Mouse (Mus musculus) kidney, postnatal 14 days (tissue): ENCODE results near the gene Rbmxl2.

Source experiments
- DNase-seq: peaks from one replicate; pipeline ENCODE4 v3.0.0; 2022; ENCODE audit warnings: mixed read lengths

Gene Rbmxl2

GRCm38 (mm10) chr7:107209204-107209860 lies at the start of gene Rbmxl2:
Gene Rbmxl2, plus strand, starts transcription at chr7:107209445.
- DNase-seq: no peak

DNA sequence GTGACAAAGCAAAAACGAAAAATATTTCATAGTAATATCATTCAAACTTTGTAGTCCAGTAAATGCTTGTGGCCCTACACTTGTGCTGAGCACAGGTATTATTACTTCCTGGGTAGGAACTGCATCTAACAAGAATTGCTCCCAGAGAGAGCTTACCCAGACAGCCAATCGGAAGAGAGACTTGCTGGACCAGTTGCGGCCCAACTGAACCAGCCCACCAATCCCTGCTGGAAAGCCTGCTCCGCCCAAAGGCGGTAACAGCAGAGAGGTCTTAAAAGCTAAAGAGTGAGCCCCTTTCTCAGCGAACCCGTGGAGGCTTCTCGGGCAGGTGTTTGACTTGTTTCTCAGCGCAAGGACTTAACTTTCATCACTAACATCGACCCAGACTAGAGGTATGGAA lies 42.6 kb upstream of the Rbmxl2 start, which contains the start of gene Nlrp14:
TSS of gene Nlrp14 (plus strand) at position 301 of the 400 bp plus-strand sequence.
- DNase-seq: no peak

GRCm38 (mm10) chr7:107180406-107180805 lies 28.8 kb upstream of the Rbmxl2 start:
- DNase-seq: no peak

DNA sequence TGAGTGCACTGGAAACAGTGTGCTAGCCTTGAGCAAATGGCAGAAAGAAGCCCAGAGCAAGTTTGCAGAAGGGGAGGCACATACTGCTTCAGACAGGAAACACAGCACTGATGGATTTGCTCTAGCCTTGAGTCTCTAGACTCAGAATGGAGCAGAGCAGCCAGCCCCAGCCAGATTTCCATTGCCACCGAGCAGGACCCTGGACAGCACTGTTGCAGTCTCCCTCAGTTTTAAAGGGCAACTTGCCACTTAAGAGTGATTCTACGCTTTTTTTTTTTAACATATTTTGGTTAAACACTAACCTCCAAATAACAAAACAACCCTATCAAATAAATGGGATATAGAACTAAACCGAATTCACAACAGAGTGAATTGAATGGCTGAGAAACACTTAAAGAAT lies 7.4 kb upstream of the Rbmxl2 start:
- peak; percentile 11 for DNase-seq

DNA sequence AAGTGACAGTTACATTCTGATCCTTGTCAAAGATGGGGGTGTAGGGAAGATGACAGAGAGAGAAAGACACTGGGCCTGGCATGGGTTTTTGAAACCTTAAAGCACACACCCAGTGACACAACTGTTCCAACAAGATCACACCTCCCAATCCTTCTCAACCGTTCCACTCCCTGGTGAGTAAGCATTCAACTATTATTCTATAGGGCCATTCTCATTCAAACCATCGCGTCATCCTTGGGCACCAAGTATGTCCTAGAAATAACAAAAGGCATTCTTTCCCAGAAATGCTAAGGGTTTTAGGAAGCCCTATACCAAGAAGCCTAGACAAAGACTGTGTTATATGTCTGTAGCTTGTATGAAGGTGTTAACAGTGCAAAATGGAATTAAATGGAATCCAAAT lies 1.4 kb upstream of the Rbmxl2 start:
- no peak for DNase-seq

- DNase-seq: peak; percentile 28
Observed at GRCm38 (mm10) chr7:107210126-107210576, 906 bp downstream of the Rbmxl2 start.

DNA sequence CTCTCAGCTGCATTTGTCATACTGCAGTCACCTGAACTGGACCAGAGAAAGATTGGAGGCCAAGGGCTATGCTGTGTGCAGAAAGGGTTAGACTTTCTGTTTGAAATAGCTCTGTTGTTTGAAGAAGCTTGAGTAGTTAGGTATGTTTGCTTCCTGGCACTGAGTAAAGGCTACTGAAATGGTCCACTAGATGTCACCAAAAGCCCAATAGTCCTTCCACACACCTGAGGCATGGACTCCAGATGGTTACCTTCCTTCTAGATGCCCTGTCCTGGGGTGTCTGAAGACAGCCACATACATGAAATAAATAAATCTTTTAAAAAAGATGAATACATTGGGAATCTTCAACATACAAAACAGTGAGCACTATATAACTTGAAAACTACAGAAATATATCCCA lies 6.5 kb downstream of the Rbmxl2 start:
- DNase-seq: peak; percentile 7

GRCm38 (mm10) chr7:107216845-107217244 lies 7.6 kb downstream of the Rbmxl2 start:
- DNase-seq: no peak

GRCm38 (mm10) chr7:107236854-107237253 lies 27.6 kb downstream of the Rbmxl2 start:
- DNase-seq: no peak

DNA sequence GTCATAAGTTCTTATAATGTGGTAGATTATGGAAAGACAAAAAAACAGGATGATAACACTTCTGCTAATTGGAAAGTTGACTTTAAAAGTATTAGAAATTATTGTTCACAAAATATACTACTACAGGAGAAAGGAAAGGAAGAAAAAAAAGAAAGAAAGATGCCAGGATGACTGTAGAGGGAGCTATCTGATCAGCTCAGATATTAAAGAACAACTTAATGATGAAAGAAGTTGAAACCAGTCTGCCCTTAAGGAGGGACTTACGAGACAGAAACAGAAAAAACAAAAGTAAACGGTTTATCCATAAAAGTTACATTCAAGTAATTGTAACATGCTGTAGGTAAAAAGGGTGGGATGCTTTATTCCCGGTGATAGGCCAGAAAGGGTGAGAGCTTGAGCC lies 28.3 kb downstream of the Rbmxl2 start:
- no peak for DNase-seq

DNA sequence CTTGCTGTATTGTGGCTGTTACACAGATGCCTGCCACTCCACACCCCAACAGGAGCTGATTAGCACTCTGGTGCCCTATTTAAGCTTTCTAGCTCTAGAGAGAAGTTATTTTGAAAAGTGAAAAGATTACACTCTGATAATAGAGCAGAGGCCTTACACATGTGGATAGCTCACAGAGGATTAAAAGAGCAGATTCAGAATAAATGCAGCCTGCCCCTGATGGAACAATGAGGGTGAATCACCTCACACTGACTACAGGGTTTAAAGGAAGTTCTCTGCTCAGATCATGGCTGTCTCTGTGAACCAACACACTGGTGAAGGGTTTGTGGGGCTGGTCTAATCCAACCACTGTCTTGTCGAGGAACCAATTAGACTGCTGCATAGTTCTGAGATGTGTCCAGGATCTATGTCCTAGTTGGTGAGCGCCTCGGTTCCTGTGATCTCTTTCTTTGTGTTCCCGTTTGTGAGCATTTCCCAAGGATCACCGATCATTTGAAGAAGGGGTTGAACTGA lies 32.2 kb downstream of the Rbmxl2 start:
- DNase-seq: no peak

GRCm38 (mm10) chr7:107250211-107250985 lies 41.2 kb downstream of the Rbmxl2 start:
- no peak for DNase-seq

GRCm38 (mm10) chr7:107253355-107253754 lies 44.1 kb downstream of the Rbmxl2 start:
- no peak for DNase-seq

DNA sequence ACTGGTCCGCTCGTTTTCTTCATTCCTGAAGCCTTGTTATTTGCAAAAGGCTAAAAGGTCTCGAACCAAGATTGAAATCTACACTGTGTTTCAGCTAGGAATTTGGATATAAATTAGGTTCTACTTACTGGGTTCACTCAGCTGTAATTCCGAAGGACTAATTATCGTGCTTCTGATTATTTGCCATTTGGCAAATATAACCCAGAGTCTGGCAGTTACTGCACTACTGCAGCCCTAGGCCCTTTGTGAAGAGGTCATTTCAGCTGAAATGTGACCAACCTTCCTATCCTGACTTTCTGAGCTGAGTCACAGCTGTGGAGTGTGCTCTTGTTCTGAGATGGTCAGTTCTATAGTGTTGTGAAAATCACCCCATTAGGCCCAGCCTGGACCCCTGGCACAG lies 50.7 kb downstream of the Rbmxl2 start:
- DNase-seq: no peak
